Mouse (Mus musculus) heart, adult 8-10 months (tissue): ENCODE data around the gene Gm4737. TPM values are rescaled to one million over a fixed set of nuclear protein-coding genes. Genes with fewer than 3 reads are reported as not detected.

Experiments used
- total RNA-seq, 4 experiments: library from RNA; stranded (reverse); gene quantifications; 2 replicates each; pipeline ENCODE4 v1.2.4; 2022

Gene Gm4737
- total RNA-seq, 4 experiments from 2014 or later = 10.0 to 12.8 (median 12.0) TPM

Other genes starting within 250 kb of the Gm4737 start
- 10 to 100 TPM; 11.3 to 12.6 (median 11.8) TPM for gene Phldb2, start 201.5 kb downstream of the Gm4737 start, total RNA-seq
- gene Plcxd2, start 144.9 kb downstream of the Gm4737 start, total RNA-seq = under 1 TPM; 0.09 to 0.22 (median 0.12) TPM
- not detected for gene Cd96, start 34.8 kb downstream of the Gm4737 start, total RNA-seq